Mouse (Mus musculus) E14TG2a.4 (cell line): ENCODE results near the gene Gsc.

ENCODE experiments used
- H3K27me3 ChIP-seq: 2 replicates; pipeline ENCODE4 v1.6.1; 2014; ENCODE audit warnings: low read length, control low read depth; ENCODE audit not compliant: insufficient read depth
- H3K36me3 ChIP-seq: 2 replicates; pipeline ENCODE4 v1.6.1; 2014; ENCODE audit warnings: low read length, control low read depth; ENCODE audit not compliant: insufficient read depth
- H3K4me1 ChIP-seq: replicated peaks from 2 replicates; pipeline ENCODE4 v1.6.1; 2014; ENCODE audit warnings: low read depth, low read length, control low read depth
- H3K4me3 ChIP-seq: replicated peaks from 2 replicates; pipeline ENCODE4 v1.5.1; 2014; ENCODE audit warnings: mild to moderate bottlenecking, low read length
- H3K9me3 ChIP-seq: 2 replicates; pipeline ENCODE4 v1.6.1; 2014; ENCODE audit warnings: low read length, control low read depth
- CTCF ChIP-seq: conservative IDR thresholded peaks from 2 replicates; pipeline ENCODE4 v1.5.1; 2014; ENCODE audit warnings: low read length
- NANOG ChIP-seq: IDR thresholded peaks from 2 replicates; pipeline ENCODE4 v1.6.1; 2014; ENCODE audit warnings: borderline replicate concordance, low read length, mixed read lengths
- POU5F1 ChIP-seq: IDR thresholded peaks from 2 replicates; pipeline ENCODE4 v1.6.1; 2014; ENCODE audit warnings: low read length, borderline replicate concordance

The Gsc gene

GRCm38 (mm10) chr12:104472601-104473424 is at the start of gene Gsc:
Gsc (minus strand) TSS chr12:104473330.
- H3K36me3 ChIP-seq: no peaks in the 10 kb centered on the region
- TF ChIP-seq CTCF: no peak
- no peak for TF ChIP-seq NANOG
- TF ChIP-seq POU5F1: no peak
- peaks cover 60% of the 10 kb centered on the region for H3K4me1 ChIP-seq
- H3K27me3 ChIP-seq: peaks cover 88% of the 10 kb centered on the region
- no peaks in the 10 kb centered on the region for H3K9me3 ChIP-seq
- peak within 1 kb of the TSS; percentile 77 for H3K4me3 ChIP-seq

- TF ChIP-seq POU5F1: no peak
- H3K4me3 ChIP-seq: no peak overlapping the region
- peaks cover under 1% of the 10 kb centered on the region for H3K9me3 ChIP-seq
- peaks cover 12% of the 10 kb centered on the region for H3K4me1 ChIP-seq
- no peaks in the 10 kb centered on the region for H3K27me3 ChIP-seq
- H3K36me3 ChIP-seq: no peaks in the 10 kb centered on the region
Observed at GRCm38 (mm10) chr12:104519721-104520120, 46.6 kb upstream of the Gsc start.

GRCm38 (mm10) chr12:104507911-104508310 is 34.8 kb upstream of the Gsc start:
- TF ChIP-seq POU5F1: no peak
- Histone ChIP-seq H3K4me3 (no peak overlapping the region), H3K36me3 (no peaks in the 10 kb centered on the region), H3K27me3 (peaks cover 43% of the 10 kb centered on the region), H3K4me1 (peaks cover 46% of the 10 kb centered on the region), H3K9me3 (no peaks in the 10 kb centered on the region)

GRCm38 (mm10) chr12:104492009-104492408 is 18.9 kb upstream of the Gsc start:
- peaks cover 16% of the 10 kb centered on the region for H3K27me3 ChIP-seq
- no peaks in the 10 kb centered on the region for H3K9me3 ChIP-seq
- H3K4me1 ChIP-seq: peaks cover 15% of the 10 kb centered on the region; the same call in 1 of the 2 replicates
- H3K4me3 ChIP-seq: no peak overlapping the region
- TF ChIP-seq NANOG (no peak), POU5F1 (no peak), CTCF (no peak)
- H3K36me3 ChIP-seq: no peaks in the 10 kb centered on the region

- TF ChIP-seq POU5F1 (no peak), CTCF (no peak), NANOG (no peak)
- Histone ChIP-seq H3K9me3 (no peaks in the 10 kb centered on the region), H3K27me3 (peaks cover 14% of the 10 kb centered on the region; the same call in 1 of the 2 replicates), H3K4me3 (no peak overlapping the region), H3K4me1 (peaks cover 47% of the 10 kb centered on the region), H3K36me3 (no peaks in the 10 kb centered on the region)
Observed at GRCm38 (mm10) chr12:104486205-104486604, 13.1 kb upstream of the Gsc start.

- no peaks in the 10 kb centered on the region for H3K36me3 ChIP-seq
- no peak overlapping the region; the same call in 1 of the 2 replicates for H3K4me3 ChIP-seq
- H3K4me1 ChIP-seq: peaks cover 39% of the 10 kb centered on the region
- no peak for TF ChIP-seq NANOG
- TF ChIP-seq CTCF: no peak
- no peak for TF ChIP-seq POU5F1
- no peaks in the 10 kb centered on the region for H3K9me3 ChIP-seq
- peaks cover 16% of the 10 kb centered on the region; the same call in 1 of the 2 replicates for H3K27me3 ChIP-seq
Observed at GRCm38 (mm10) chr12:104485161-104485560, 12.0 kb upstream of the Gsc start.

- Histone ChIP-seq H3K36me3 (no peaks in the 10 kb centered on the region), H3K9me3 (no peaks in the 10 kb centered on the region), H3K4me3 (no peak overlapping the region), H3K4me1 (peaks cover 58% of the 10 kb centered on the region), H3K27me3 (peaks cover 44% of the 10 kb centered on the region)
- TF ChIP-seq NANOG (no peak), CTCF (no peak), POU5F1 (no peak)
Observed at GRCm38 (mm10) chr12:104481007-104481406, 7.9 kb upstream of the Gsc start.

- Histone ChIP-seq H3K4me1 (peaks cover 63% of the 10 kb centered on the region), H3K27me3 (peaks cover 61% of the 10 kb centered on the region), H3K9me3 (no peaks in the 10 kb centered on the region), H3K36me3 (no peaks in the 10 kb centered on the region), H3K4me3 (no peak overlapping the region)
- TF ChIP-seq POU5F1 (no peak), NANOG (no peak), CTCF (no peak)
Observed at GRCm38 (mm10) chr12:104478193-104478592, 5.1 kb upstream of the Gsc start.

- Histone ChIP-seq H3K27me3 (peaks cover 68% of the 10 kb centered on the region), H3K4me1 (peaks cover 63% of the 10 kb centered on the region), H3K36me3 (no peaks in the 10 kb centered on the region), H3K9me3 (no peaks in the 10 kb centered on the region), H3K4me3 (no peak overlapping the region)
- no peak for TF ChIP-seq NANOG
- no peak for TF ChIP-seq CTCF
- TF ChIP-seq POU5F1: no peak
Observed at GRCm38 (mm10) chr12:104477501-104477900, 4.4 kb upstream of the Gsc start.
